Mouse (Mus musculus): ENCODE data around the gene Neu3. TPM values are rescaled to one million over a fixed set of nuclear protein-coding genes. Genes with fewer than 3 reads are reported as not detected.

Neu3 gene
- total RNA-seq, 2 experiments from 2014 or later = 3.8 to 11.9 TPM

DNA sequence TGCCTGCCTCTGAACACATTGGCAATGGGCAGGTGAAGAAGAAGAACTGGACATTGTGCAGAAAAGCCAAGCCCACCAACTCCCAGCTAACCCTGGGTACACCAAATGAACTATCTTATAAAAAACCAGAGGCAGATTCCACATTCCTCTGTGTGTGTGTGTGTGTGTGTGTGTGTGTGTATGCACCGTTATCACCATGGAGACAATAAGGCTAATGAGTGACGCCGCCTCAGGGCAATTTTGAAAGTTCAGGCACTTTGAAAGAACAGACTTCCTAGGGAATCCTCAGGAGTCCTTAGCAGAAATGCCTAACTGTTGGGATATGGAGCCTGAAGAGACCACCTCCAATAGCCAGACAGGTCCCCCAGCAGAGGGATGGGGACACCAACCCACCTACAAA, 31.0 kb downstream of the Neu3 start:
- no peak for ATAC-seq (replicated peaks; ENCODE audit: low FRiP score, poor library complexity, severe bottlenecking)

DNA sequence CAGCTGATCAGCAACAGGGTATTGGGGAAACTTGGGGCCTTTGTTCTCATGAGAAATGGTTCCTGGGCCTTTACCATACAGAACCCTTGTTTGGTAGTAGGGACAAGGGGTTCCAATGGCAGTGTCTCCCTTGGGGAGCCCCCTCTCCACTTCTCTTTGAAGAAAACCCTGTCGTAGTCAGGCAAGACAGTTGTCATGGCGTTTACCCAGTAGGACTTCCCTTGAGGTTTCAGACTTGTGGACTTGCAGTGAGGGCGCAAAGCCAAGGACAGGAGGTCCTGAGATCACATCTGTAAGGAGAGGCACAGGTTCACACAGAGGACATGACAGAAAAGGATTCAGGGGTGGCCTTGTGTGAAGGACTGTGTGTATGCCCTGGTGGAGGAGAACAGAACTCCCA, 31.7 kb downstream of the Neu3 start:
- ATAC-seq (replicated peaks; ENCODE audit: low FRiP score, poor library complexity, severe bottlenecking) = no peak

DNA sequence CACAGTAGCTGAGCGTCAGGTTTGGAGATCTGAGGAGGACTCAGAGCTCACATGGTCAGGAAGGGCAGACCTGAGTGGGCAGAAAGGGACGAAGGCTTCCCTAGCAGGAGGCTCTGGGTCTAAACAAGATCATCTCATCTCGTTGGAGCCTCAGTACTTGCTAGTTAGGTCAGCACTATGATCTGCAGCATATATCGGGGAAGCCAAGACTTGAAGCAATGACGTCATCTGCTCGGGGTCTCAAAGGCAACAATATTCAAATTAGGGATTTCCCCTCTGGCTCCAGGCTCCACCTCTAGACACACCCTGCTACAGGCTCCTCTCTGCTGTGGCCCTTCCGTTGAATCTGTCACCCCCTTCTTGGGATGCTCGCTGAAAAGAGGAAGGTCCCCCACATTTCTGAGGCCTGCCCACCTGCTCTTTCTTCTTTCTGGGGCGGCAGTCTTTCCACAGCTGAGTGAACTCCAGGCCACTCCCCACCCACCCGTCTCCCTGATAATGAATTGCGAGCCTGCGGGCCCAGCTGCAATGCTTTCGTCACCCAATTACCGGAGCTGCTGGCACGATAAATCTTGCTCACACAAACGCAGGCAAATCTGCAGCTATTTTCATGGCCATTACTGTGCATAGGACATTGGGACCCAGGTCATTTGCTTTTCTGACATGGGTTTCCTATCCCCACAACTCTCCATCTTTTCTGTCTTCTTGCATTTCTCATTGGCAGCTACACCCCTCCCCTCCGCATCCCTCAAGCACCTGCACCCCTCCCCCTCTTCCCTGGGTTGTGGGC, 32.8 kb downstream of the Neu3 start:
- ATAC-seq (replicated peaks; ENCODE audit: low FRiP score, poor library complexity, severe bottlenecking) = no peak

DNA sequence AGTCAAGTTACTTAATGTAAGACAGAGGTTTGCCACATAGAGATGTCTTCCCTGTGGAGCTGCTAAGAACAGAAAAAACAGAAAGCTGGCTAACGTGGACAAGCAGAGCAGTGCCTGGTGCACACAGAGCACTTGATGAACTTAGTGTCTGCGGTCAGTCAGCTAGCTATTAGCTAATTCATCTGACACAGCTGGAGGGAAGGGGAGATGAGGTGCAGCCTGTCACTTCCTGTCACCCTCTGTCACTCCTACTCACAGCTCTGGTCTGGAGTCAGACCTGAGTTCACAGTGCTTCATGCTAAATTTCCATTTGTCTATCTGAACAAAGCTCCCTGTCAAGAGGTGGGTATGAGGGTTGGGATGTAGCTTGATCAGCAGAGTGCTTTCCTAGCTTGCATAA, 34.1 kb downstream of the Neu3 start:
- no peak for ATAC-seq (replicated peaks; ENCODE audit: low FRiP score, poor library complexity, severe bottlenecking)

DNA sequence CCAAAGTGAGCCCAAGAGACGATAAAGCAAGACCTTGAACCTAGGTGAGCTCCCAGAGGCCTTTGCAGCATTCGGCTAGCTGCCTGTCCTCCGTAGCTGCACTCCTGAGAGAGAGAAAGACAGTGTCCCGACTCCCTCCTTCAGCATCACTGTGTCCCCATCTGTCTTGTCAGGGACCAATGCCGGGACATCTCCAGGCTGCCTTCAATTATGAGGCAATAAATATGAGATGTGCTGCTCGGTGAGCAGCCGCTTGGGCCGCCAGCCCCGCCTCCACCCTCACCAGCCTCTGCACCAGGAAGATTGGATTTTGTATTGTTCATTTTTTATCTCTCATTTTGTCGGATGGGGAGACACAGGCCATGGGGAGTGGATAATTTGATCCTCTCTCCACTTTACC, 37.4 kb downstream of the Neu3 start:
- ATAC-seq (replicated peaks; ENCODE audit: low FRiP score, poor library complexity, severe bottlenecking) = no peak

DNA sequence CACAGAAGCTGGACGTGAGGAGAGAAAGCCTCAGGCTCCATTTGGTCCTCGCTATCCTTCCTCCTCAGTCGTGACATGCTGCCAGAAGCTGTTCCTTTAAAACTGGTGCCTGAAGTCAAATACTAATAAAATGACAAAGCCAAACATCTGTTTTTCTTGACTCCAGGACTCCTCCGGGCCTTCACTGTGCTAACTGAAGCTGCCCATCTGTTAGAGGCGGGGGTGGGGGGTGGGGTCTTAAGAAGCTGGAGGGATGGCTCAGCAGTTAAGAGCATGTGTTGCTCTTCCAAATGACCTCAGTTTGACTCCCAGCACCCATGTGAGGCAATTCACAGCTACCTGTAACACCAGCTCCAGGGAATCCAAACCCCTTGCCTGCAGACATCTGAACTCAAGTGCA, 39.7 kb downstream of the Neu3 start:
- no peak for ATAC-seq (replicated peaks; ENCODE audit: low FRiP score, poor library complexity, severe bottlenecking)

DNA sequence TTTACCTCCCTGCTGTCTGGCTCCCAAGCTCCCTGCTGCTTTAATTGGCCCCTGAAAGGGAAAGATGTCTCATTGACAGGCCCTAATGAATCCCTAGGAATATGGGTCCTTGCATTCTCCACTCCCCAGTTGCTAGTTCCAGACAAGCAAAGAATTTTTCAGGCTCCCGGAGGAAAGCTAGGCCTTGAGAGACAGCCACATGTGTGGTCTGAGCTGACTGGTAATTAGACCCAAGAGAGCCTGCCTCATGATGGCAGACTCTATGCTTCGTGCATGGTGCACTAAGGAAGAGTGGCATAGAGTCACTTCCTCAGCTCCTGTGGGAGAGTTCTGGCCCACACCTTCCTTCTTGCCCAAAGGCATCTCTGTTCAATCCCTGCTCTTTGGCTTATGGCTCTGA, 40.3 kb downstream of the Neu3 start:
- no peak for ATAC-seq (replicated peaks; ENCODE audit: low FRiP score, poor library complexity, severe bottlenecking)

DNA sequence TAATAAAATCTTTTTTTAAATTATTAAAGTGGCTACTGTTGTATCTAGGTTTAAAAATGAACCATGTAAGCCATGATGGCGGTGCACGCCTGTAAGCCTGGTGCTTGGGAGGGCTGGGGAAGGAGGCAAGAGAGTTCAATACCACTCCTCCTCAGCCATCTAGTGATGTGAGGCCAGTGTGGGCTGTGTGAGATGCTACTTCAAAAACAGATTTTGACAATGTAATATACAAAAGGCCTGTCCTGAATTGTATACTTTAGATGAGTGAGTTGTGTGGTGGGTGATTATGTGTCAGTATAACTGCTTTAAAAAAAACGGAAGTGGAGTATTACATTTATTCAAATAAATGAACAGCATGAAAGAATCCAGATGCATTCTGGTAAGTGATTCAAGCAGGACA, 41.4 kb downstream of the Neu3 start:
- no peak for ATAC-seq (replicated peaks; ENCODE audit: low FRiP score, poor library complexity, severe bottlenecking)

DNA sequence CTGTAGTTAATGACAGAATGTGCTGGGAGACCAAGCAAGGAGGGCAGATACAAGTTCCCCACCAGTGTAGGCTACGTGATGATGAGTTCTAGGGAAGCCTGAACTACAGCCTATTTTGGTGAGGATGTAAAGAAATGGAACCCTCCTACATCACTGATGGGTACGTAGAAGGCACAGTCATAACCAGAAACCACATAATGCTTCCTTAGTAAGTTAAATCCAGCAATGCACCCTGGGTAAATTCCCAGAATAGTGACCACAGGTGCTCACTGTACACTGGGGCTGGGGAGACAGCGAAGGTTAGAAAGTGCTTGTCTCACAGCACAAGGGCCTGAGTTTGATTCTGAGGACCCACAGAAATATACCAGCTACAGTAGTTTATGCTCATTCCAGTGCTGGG, 42.7 kb downstream of the Neu3 start:
- ATAC-seq (replicated peaks; ENCODE audit: low FRiP score, poor library complexity, severe bottlenecking) = no peak

DNA sequence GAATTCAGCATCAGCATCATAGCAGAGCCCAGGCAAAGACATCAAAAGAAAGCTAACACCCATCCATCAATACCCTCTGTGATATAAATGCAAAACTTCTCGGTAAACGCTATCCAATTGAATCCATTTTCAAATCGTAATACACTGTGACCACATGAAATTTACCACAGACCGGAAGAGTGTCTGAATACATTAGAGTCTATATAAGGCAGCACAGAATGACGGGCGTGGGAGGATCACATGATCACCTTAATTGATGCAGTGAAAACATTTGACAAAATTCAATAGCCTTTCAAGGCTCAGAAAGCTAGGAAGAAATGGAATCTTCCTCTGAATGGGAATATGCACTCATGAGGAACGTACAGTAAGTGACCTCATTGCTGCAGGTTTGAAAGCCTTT, 44.8 kb downstream of the Neu3 start:
- no peak for ATAC-seq (replicated peaks; ENCODE audit: low FRiP score, poor library complexity, severe bottlenecking)

DNA sequence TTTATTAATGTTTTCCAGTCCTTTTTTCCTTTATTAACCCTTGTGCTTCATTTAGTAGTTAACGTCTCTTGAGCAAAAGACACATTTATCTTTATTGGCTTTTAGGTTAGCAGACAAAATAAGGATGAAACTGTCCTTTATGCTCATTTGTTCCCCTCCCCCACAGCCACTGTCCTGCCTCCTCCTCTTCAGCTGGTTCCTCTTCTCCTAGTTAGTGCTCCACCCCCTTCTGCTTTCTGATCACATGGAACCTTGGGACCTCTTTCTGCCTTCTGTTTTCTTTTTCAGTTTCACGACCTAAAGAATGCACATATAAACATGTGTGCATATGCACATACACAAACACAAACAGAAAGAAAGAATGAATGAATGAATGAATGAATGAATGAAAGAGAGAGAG, 46.3 kb downstream of the Neu3 start:
- ATAC-seq (replicated peaks; ENCODE audit: low FRiP score, poor library complexity, severe bottlenecking) = no peak

DNA sequence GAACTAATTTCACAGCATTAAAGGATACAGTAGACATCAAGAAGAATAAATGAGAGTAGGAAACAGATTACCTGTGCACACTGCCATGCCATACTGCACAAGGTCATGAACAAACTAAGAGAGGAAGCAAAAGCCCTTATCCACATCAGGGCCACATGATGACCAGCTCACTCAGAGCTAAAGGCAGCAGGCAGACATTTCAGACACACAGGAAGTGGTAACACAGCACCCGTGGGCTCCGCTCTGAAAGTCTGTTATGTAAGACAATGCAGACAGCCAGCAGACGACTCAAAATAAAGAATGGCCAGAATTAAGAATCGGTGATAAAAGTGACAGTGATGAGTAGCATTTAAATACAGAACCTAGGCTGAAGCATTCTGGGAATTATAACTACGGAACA, 46.8 kb downstream of the Neu3 start:
- ATAC-seq (replicated peaks; ENCODE audit: low FRiP score, poor library complexity, severe bottlenecking) = no peak

DNA sequence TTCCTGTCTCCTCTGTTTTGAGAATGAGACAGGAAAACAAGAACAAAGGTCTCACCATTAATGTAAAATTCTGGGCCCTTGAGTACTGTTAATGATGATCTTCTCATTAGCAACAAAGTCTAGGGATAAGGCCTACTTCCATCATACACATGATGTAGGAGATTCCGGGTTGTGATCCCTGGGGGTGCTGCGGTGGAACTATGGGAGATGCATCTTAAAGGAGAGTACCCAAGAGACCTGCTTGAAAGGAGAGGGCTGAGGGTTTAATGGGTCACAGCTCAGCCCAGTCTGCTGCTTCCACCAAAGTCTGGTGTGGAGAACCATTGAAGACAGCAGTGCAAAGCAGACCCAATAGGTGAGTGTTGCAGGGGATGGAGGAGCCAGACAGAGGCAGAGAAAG, 65.0 kb downstream of the Neu3 start, which contains the start of gene Olfr521:
Gene Olfr521 (plus strand): TSS at position 301 of the 400 bp plus-strand sequence.
- no peak for ATAC-seq (replicated peaks; ENCODE audit: low FRiP score, poor library complexity, severe bottlenecking)

Other genes with a start within 250 kb of the Neu3 start
- not detected in 2 replicates for gene Tpbgl, start 201.3 kb downstream of the Neu3 start, total RNA-seq (2015; ENCODE audit: low replicate concordance)
- not detected in 2 replicates for gene Tpbgl, start 201.3 kb downstream of the Neu3 start, total RNA-seq (2017; ENCODE audit: low replicate concordance)
- 2.3 and 3.3 TPM in 2 replicates for gene Slco2b1, start 117.1 kb downstream of the Neu3 start, total RNA-seq (2015; ENCODE audit: low replicate concordance)
- gene Slco2b1, start 117.1 kb downstream of the Neu3 start, total RNA-seq (2017; ENCODE audit: low replicate concordance) = 1.3 and 4.6 TPM in 2 replicates
- not detected in 2 replicates for gene Olfr520, start 98.1 kb downstream of the Neu3 start, total RNA-seq (2015; ENCODE audit: low replicate concordance)
- gene Olfr520, start 98.1 kb downstream of the Neu3 start, total RNA-seq (2017; ENCODE audit: low replicate concordance) = not detected in 2 replicates
- not detected in 2 replicates for gene Olfr521, start 64.9 kb downstream of the Neu3 start, total RNA-seq (2015; ENCODE audit: low replicate concordance)
- not detected in 2 replicates for gene Olfr521, start 64.9 kb downstream of the Neu3 start, total RNA-seq (2017; ENCODE audit: low replicate concordance)
- not detected in 2 replicates for gene Xrra1, start 30.7 kb upstream of the Neu3 start, total RNA-seq (2015; ENCODE audit: low replicate concordance)
- gene Xrra1, start 30.7 kb upstream of the Neu3 start, total RNA-seq (2017; ENCODE audit: low replicate concordance) = not detected in 2 replicates
- gene Spcs2, start 35.0 kb upstream of the Neu3 start, total RNA-seq (2015; ENCODE audit: low replicate concordance) = 58.4 and 63.5 TPM in 2 replicates
- gene Spcs2, start 35.0 kb upstream of the Neu3 start, total RNA-seq (2017; ENCODE audit: low replicate concordance) = 51.9 and 60.6 TPM in 2 replicates
- 2.3 and 5.6 TPM in 2 replicates for gene Rnf169, start 152.0 kb upstream of the Neu3 start, total RNA-seq (2015; ENCODE audit: low replicate concordance)
- 4.0 and 5.3 TPM in 2 replicates for gene Rnf169, start 152.0 kb upstream of the Neu3 start, total RNA-seq (2017; ENCODE audit: low replicate concordance)
- gene Chrdl2, start 177.8 kb upstream of the Neu3 start, total RNA-seq (2015; ENCODE audit: low replicate concordance) = not detected in 2 replicates
- not detected in 2 replicates for gene Chrdl2, start 177.8 kb upstream of the Neu3 start, total RNA-seq (2017; ENCODE audit: low replicate concordance)

Measured in erythroblast, adult 5-6 weeks (primary cell).